ENCODE assay signal across 8 mouse cellular contexts in the genomic region with DNA sequence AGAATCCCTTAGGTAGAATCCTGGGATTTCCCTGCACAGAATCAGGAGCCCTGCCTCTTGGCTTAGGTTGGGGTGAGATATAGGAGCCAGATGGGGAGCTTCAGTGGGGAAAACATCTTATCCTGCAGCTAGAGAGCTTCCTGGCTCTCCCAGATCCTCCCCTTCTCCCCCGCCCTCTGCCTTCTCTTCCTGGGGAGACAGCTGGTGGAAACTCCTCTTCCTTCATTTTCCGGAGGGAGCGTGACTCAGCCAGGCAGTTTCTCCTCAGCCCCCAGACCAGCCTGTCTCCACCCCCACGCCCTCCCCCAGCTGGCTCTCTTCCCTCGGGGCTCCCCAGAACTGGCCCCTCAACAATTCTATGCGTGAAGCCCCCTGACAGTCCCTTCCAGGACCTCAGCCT. TPM values are rescaled to one million over a fixed set of nuclear protein-coding genes. Genes with fewer than 3 reads are reported as not detected.
DNase-seq lines count a peak whose midpoint lies in the region; ATAC-seq and TF ChIP-seq lines count a peak whose summit lies in the region.

No protein-coding gene starts in this region.

- no peak for TF ChIP-seq CTCF in heart, postnatal 0 days (IDR thresholded peaks at IDR 0.05; ENCODE audit: low read depth)

- 0 out of 2 replicates have a peak overlapping the region, but pooled peaks have one; percentile 16 for H3K9ac ChIP-seq in heart, postnatal 0 days (replicated peaks; ENCODE audit: low read depth, low read length)
- peak overlapping the region; percentile 45; the same call in 1 of the 2 replicates for H3K9ac ChIP-seq in neural tube, embryonic 13.5 days

- peak overlapping the region; percentile 33; the same call in 1 of the 2 replicates for H3K4me2 ChIP-seq in heart, postnatal 0 days (ENCODE audit: low read depth, low read length)
- no peak overlapping the region for H3K4me2 ChIP-seq in neural tube, embryonic 13.5 days

- H3K27me3 ChIP-seq in embryonic facial prominence, embryonic 10.5 days (replicated peaks; ENCODE audit: low read depth, poor library complexity, severe bottlenecking): peaks cover 3% of the 10 kb centered on the region; the same call in 1 of the 2 replicates
- no peaks in the 10 kb centered on the region for H3K27me3 ChIP-seq in heart, postnatal 0 days (ENCODE audit: control insufficient read depth, insufficient read depth, low read length)
- H3K27me3 ChIP-seq in neural tube, embryonic 13.5 days: no peaks in the 10 kb centered on the region

- 14% methylated on average over 6 of the region's 6 CpGs for WGBS in embryonic facial prominence, embryonic 10.5 days
- WGBS in heart, postnatal 0 days: 27% methylated on average over 6 of the region's 6 CpGs
- WGBS in neural tube, embryonic 13.5 days: 8% methylated on average over 6 of the region's 6 CpGs

- H3K9me3 ChIP-seq in embryonic facial prominence, embryonic 10.5 days: no peaks in the 10 kb centered on the region
- H3K9me3 ChIP-seq in heart, postnatal 0 days (replicated peaks; ENCODE audit: control insufficient read depth, low read length): no peaks in the 10 kb centered on the region
- H3K9me3 ChIP-seq in neural tube, embryonic 13.5 days: no peaks in the 10 kb centered on the region

- peaks cover 33% of the 10 kb centered on the region for H3K4me1 ChIP-seq in embryonic facial prominence, embryonic 10.5 days
- H3K4me1 ChIP-seq in heart, postnatal 0 days (ENCODE audit: control insufficient read depth, insufficient read depth): peaks cover 16% of the 10 kb centered on the region
- H3K4me1 ChIP-seq in neural tube, embryonic 13.5 days (replicated peaks): peaks cover 22% of the 10 kb centered on the region

- TF ChIP-seq EP300 in heart, postnatal 0 days (IDR thresholded peaks at IDR 0.05; ENCODE audit: low read depth): no peak

- no peaks in the 10 kb centered on the region for H3K36me3 ChIP-seq in embryonic facial prominence, embryonic 10.5 days (replicated peaks)
- no peaks in the 10 kb centered on the region for H3K36me3 ChIP-seq in heart, postnatal 0 days (replicated peaks; ENCODE audit: control insufficient read depth, insufficient read depth, low read length)
- H3K36me3 ChIP-seq in neural tube, embryonic 13.5 days: no peaks in the 10 kb centered on the region

- peak overlapping the region; percentile 36 for H3K27ac ChIP-seq in embryonic facial prominence, embryonic 10.5 days (replicated peaks)
- peak overlapping the region; percentile 79 for H3K27ac ChIP-seq in heart, postnatal 0 days (ENCODE audit: low read depth)
- H3K27ac ChIP-seq in neural tube, embryonic 13.5 days (replicated peaks): no peak overlapping the region; the same call in 1 of the 2 replicates

- ATAC-seq in heart, postnatal 0 days (ENCODE audit: insufficient read depth, low read depth): peak; percentile 61
- no peak for ATAC-seq in neural tube, embryonic 13.5 days (ENCODE audit: low read depth)

- H3K4me3 ChIP-seq in embryonic facial prominence, embryonic 10.5 days: no peak overlapping the region
- no peak overlapping the region for H3K4me3 ChIP-seq in heart, postnatal 0 days (ENCODE audit: low read depth, low read length)
- no peak overlapping the region for H3K4me3 ChIP-seq in neural tube, embryonic 13.5 days

- DNase-seq in layer of hippocampus, adult 9-11 months: peak; percentile 73
- no peak for DNase-seq in layer of hippocampus, adult 11-12 months (ENCODE audit: low spot score)
- DNase-seq in embryonic facial prominence, embryonic 10.5 days (ENCODE audit: low spot score): peak; percentile 9
- peak; percentile 72 for DNase-seq in heart, postnatal 0 days (ENCODE audit: low spot score)
- DNase-seq in adrenal gland, postnatal 25 days: no peak
- DNase-seq in cerebellum, adult 9-11 months: no peak
- no peak for DNase-seq in B cell, adult 2 months

RNA-seq across cellular contexts. Expression of a gene that starts 12.2 kb away (rescaled TPM):
- polyA plus RNA-seq in embryonic facial prominence, embryonic 10.5 days (2016; fragmentation: Nextera tagmentation; extraction: Ambion mirVana): 1.5 and 1.7 TPM in 2 replicates
- total RNA-seq in heart, postnatal 0 days (2014; rRNA removed; ENCODE audit: low replicate concordance): 15.1 and 17.1 TPM in 2 replicates
- polyA plus RNA-seq in heart, postnatal 0 days (2015; fragmentation: Nextera tagmentation; extraction: Ambion mirVana): 1.8 and 2.7 TPM in 2 replicates
- polyA plus RNA-seq in neural tube, embryonic 13.5 days (2015; fragmentation: Nextera tagmentation; extraction: Ambion mirVana): 1.4 and 1.5 TPM in 2 replicates
- total RNA-seq in adrenal gland, postnatal 25 days (2021): 32.6 and 34.1 TPM in 2 replicates

RNA-seq across cellular contexts. Expression of a gene that starts 43.5 kb away (rescaled TPM):
- polyA plus RNA-seq in embryonic facial prominence, embryonic 10.5 days (2016; fragmentation: Nextera tagmentation; extraction: Ambion mirVana): 4.0 and 4.3 TPM in 2 replicates
- 86.8 and 106 TPM in 2 replicates for total RNA-seq in heart, postnatal 0 days (2014; rRNA removed; ENCODE audit: low replicate concordance)
- 159 and 176 TPM in 2 replicates for polyA plus RNA-seq in heart, postnatal 0 days (2015; fragmentation: Nextera tagmentation; extraction: Ambion mirVana)
- polyA plus RNA-seq in neural tube, embryonic 13.5 days (2015; fragmentation: Nextera tagmentation; extraction: Ambion mirVana): 3.2 and 3.6 TPM in 2 replicates
- total RNA-seq in adrenal gland, postnatal 25 days (2021): 17.8 and 21.0 TPM in 2 replicates

RNA-seq across cellular contexts. Expression of a gene that starts 59.8 kb away (rescaled TPM):
- polyA plus RNA-seq in embryonic facial prominence, embryonic 10.5 days (2016; fragmentation: Nextera tagmentation; extraction: Ambion mirVana): 1.5 and 1.6 TPM in 2 replicates
- 0.85 TPM in 1 of 2 replicates, not detected in the other for total RNA-seq in heart, postnatal 0 days (2014; rRNA removed; ENCODE audit: low replicate concordance)
- polyA plus RNA-seq in heart, postnatal 0 days (2015; fragmentation: Nextera tagmentation; extraction: Ambion mirVana): 0.14 and 0.27 TPM in 2 replicates
- polyA plus RNA-seq in neural tube, embryonic 13.5 days (2015; fragmentation: Nextera tagmentation; extraction: Ambion mirVana): 35.3 and 36.6 TPM in 2 replicates
- total RNA-seq in adrenal gland, postnatal 25 days (2021): 5.8 and 5.9 TPM in 2 replicates

Comparison
In these comparisons a context has a peak if more than half of its experiments do, and no peak if none do; other contexts are left out.
1. DNase-seq: peak in layer of hippocampus, adult 9-11 months (single experiment), embryonic facial prominence, embryonic 10.5 days (single experiment) and heart, postnatal 0 days (single experiment); none in layer of hippocampus, adult 11-12 months (single experiment), adrenal gland, postnatal 25 days (single experiment), cerebellum, adult 9-11 months (single experiment) and B cell, adult 2 months (0 of 2).
2. RNA of a gene that starts 43.5 kb away (polyA plus RNA-seq): 159 to 176 TPM in heart, postnatal 0 days; 4.0 to 4.3 TPM in embryonic facial prominence, embryonic 10.5 days and 3.2 to 3.6 TPM in neural tube, embryonic 13.5 days; every median in the first group is over 10 times any median in the second.
3. RNA of a gene that starts 59.8 kb away (polyA plus RNA-seq): 35.3 to 36.6 TPM in neural tube, embryonic 13.5 days; 1.5 to 1.6 TPM in embryonic facial prominence, embryonic 10.5 days and 0.14 to 0.27 TPM in heart, postnatal 0 days; every median in the first group is over 10 times any median in the second.